Comparison of ENCODE assay signal across 8 mouse cellular contexts in the genomic region with DNA sequence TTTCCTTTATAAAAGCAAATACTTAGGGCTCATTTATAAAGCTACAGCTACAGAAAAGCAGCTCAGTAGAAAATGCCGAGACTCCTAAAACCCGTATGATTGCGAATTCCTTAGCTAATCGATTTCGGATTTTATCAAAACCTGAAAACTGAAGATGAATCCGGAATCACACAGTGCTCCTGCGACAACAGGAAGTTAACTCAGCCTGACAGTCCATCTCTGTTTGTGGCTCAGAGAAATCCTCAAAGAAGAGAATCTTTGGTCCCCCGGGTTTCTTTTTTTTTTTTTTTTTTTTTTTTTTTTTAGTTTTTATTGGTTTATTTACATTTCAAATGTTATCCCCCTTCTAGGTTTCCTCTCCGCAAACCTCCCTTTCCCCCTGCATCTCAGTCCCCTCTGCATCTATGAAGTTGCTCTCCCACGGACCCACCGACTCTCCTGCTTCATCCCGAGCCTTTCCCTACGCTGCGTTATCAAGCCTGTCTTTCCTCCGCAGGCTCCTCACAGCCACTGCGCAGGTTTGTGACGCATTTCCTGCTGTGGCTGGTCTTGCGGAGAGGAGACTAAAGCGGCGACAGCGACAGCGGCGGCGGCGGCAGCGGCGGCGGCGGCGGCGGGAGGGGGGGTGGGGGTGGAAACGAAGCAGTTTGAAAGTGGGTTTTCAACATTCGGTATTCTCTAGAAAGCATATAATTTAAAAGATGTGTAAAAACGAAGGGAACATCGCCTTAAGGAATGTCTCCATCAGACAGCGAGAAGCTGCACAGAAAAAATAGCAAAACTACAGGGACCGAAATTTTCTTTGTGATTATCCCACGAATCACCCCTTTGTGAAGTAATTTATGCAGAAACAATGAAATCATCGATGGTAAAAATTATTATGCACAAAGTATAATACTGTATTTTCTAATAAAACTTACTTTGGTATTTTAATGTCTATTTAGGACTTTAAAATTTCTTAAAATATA.
A peak's percentile ranks its signal among the peaks of the same experiment; 100 is the strongest.
DNase-seq lines count a peak whose midpoint lies in the region; ATAC-seq and TF ChIP-seq lines count a peak whose summit lies in the region.
"Not testable (repeated sequence)": the region's sequence is repeated elsewhere in the genome, so short reads cannot be mapped to it uniquely, and the experiment has no call there.

No protein-coding gene starts in this region.

- 14% methylated on average over 39 of the region's 39 CpGs for WGBS in hindbrain, embryonic 12.5 days
- 7% methylated on average over 25 of the region's 39 CpGs for WGBS in liver, embryonic 12.5 days (ENCODE audit: insufficient replicate concordance)

- H3K9ac ChIP-seq in hindbrain, embryonic 12.5 days; liver, embryonic 12.5 days: not testable (repeated sequence)

- H3K4me2 ChIP-seq in hindbrain, embryonic 12.5 days (replicated peaks), result peak overlapping the region; percentile 32
- peak overlapping the region; percentile 55 for H3K4me2 ChIP-seq in liver, embryonic 12.5 days
- peak overlapping the region; percentile 45 for H3K4me2 ChIP-seq in myocyte (ENCODE audit: low read depth)

- peak; percentile 58; the same call in 1 of the 2 replicates for ATAC-seq in common myeloid progenitor, adult 5-6 weeks (replicated peaks; ENCODE audit: low read depth, poor library complexity, severe bottlenecking)
- peak; percentile 96 for ATAC-seq in hindbrain, embryonic 12.5 days (ENCODE audit: low FRiP score)
- ATAC-seq in liver, embryonic 12.5 days, result peak; percentile 69

- H3K79me2 ChIP-seq in myocyte (ENCODE audit: control insufficient read depth, insufficient read depth), result not testable (repeated sequence)

- peak overlapping the region; percentile 31 for H3K4me3 ChIP-seq in hindbrain, embryonic 12.5 days
- H3K4me3 ChIP-seq in layer of hippocampus, adult 2 months, result peak overlapping the region; percentile 47
- H3K4me3 ChIP-seq in liver, embryonic 12.5 days, result peak overlapping the region; percentile 45
- peak overlapping the region; percentile 20 for H3K4me3 ChIP-seq in myocyte
- H3K4me3 ChIP-seq in testis, adult 2 months (ENCODE audit: control insufficient read depth, low read depth, low read length), result peak overlapping the region; percentile 85

- TF ChIP-seq CTCF in layer of hippocampus, adult 2 months (conservative IDR thresholded peaks at IDR 0.05); testis, adult 2 months (IDR thresholded peaks at IDR 0.05; ENCODE audit: control insufficient read depth, insufficient read depth, insufficient replicate concordance, low read depth, low read length): not testable (repeated sequence)

- DNase-seq in adipocyte (ENCODE audit: low spot score), result peak; percentile 45
- peak; percentile 23 to 37 for DNase-seq in frontal cortex, postnatal 10 days (ENCODE audit: low spot score in 2 of 2)
- peak; percentile 23 to 44 for DNase-seq in layer of hippocampus, adult 2 months (ENCODE audit: low spot score in 2 of 2)

- not testable (repeated sequence) for TF ChIP-seq POLR2A in myocyte (IDR thresholded peaks at IDR 0.05; ENCODE audit: insufficient read length, low read depth)
- TF ChIP-seq POLR2A in testis, adult 2 months (IDR thresholded peaks at IDR 0.05; ENCODE audit: control insufficient read depth, low read depth, low read length), result peak; percentile 68

- H3K4me1 ChIP-seq in hindbrain, embryonic 12.5 days; liver, embryonic 12.5 days; testis, adult 2 months (ENCODE audit: control insufficient read depth, insufficient read depth, low read length): not testable (repeated sequence)

- not testable (repeated sequence) for H3ac ChIP-seq in myocyte (ENCODE audit: control insufficient read depth, insufficient read length)

- not testable (repeated sequence) for H3K9me3 ChIP-seq in hindbrain, embryonic 12.5 days (replicated peaks); liver, embryonic 12.5 days (replicated peaks)

- H3K27ac ChIP-seq in hindbrain, embryonic 12.5 days, result peak overlapping the region; percentile 48; the same call in 1 of the 2 replicates
- peak overlapping the region; percentile 79; the same call in 1 of the 2 replicates for H3K27ac ChIP-seq in layer of hippocampus, adult 2 months
- H3K27ac ChIP-seq in liver, embryonic 12.5 days; testis, adult 2 months (ENCODE audit: control insufficient read depth, insufficient read depth, low read depth, low read length): not testable (repeated sequence)

- not testable (repeated sequence) for H3K27me3 ChIP-seq in hindbrain, embryonic 12.5 days; liver, embryonic 12.5 days (replicated peaks); myocyte (ENCODE audit: control insufficient read depth, insufficient read depth, insufficient read length); testis, adult 2 months (ENCODE audit: control insufficient read depth, insufficient read depth, low read length)

- not testable (repeated sequence) for H3K36me3 ChIP-seq in hindbrain, embryonic 12.5 days; liver, embryonic 12.5 days; myocyte (ENCODE audit: control insufficient read depth, insufficient read depth); testis, adult 2 months (ENCODE audit: control insufficient read depth, insufficient read depth, low read length)

Comparison
In these comparisons a context has a peak if more than half of its experiments do, and no peak if none do; other contexts are left out.
1. H3K4me3 ChIP-seq: peak in every context shown above with its lines; median percentile 85 in testis, adult 2 months; 47 in layer of hippocampus, adult 2 months; 45 in liver, embryonic 12.5 days; 31 in hindbrain, embryonic 12.5 days; 20 in myocyte.